Mouse (Mus musculus): ENCODE data around the gene Rtf2.

The Rtf2 gene

DNA sequence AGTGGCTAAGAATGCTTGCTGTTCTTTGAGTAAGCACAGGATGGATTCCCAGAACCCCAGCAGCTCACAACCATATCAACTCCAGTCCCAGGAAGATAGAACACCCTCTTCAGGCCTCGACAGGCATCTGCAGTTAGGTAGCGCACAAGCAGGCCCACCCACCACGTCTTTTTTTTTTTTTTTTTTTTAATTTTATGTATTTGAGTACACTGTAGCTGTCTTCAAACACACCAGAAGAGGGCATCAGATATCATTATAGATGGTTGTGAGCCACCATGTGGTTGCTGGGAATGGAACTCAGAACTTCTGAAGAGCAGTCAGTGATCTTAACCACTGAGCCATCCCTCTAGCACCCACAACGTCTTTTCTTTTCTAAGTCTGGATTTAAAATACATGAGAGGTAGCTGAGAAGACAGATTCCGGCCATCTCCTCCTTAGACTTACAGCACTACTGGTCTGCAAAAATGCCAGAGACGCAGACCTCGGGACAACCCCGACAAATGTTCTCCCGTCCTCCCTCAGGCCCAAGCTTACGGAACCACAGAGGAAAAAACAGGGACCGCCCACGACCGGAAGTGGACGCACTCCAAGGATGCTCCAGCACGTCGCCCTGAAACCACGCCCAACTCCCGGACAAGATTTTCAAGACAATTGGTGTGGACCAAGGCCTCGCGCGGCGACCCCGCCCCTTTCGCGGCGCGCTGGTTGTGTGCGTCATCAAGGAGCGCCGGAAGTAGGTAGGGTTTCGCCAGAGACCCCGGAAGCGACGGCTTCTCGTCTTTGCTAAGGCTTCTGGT, at the start of gene Rtf2:
TSS of gene Rtf2 (plus strand) at position 714 of the 797 bp plus-strand sequence.
- DNase-seq, result peak; percentile 99

DNA sequence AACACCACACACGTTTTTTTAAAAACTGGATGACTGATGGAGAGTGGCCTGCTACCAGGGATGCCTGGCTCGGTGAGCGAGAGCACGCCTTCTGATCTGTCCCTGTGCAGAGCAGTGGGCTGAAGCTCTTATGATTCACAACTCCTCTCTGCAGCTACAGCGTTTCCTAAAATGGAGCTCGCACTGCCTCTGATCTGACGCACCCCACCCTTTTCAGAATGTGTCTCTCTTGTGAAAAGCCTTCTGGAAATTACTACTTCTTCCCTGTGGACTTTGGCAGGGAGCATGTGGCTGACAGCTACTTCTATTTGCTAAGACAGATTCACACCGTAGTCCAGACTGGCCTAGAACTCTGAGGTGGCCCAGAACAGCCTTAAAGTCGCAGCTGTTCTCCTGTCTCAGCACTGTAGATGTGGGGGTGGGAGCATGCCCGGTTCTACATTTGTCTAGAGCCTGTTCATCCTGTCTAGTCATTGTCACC, 48.3 kb upstream of the Rtf2 start:
- no peak for DNase-seq

DNA sequence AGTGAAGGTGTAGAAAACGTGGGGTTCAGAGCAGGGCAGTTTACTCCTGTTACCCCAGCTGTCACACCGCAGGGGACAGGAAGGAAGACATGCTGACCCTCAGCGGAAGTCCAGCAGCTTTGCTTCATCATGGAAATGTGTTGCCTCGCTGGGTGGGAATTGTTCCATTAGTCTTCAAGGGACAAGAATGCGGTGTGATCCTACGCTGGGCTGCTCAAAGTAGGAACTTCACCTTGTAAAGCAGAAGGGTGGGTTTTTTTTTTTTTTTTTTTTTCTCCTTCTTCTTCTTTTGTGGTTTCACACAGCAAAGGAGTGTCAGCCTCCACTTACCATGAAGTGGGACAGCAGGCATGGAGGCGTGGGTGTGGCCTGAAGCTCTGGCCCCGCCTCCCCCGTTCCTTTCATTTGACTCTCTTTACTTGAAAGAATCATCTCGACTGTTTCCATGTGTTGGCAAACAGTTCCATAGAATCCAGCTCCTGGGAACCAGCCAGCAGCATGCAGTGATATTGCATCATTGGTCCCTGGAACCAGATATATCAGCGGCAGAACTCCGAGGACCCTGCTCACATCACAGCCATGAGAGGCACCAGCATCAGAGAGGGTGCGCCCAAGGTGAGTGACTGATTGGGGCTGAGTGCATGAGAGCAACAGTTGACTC, 46.8 kb upstream of the Rtf2 start, which contains the start of gene Cass4:
TSS of gene Cass4 (plus strand) at position 404 of the 661 bp plus-strand sequence.
- DNase-seq, result no peak

DNA sequence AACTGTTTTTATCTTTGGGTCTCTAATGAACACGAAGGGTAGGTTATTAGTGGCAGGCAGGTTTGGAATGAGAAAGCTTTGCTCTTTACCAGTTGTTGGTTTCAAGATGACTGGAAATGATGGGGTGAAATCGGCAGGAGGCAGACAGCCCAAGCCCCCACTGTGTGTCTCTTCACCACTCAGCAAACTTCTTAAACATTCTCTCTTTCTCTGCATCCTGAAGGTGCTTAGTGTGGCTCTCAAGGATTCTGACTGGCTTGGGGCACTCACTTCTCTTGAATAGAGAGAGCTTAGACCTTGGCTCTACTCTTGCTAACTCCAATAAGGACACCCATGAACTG, 46.3 kb upstream of the Rtf2 start:
- no peak for DNase-seq

DNA sequence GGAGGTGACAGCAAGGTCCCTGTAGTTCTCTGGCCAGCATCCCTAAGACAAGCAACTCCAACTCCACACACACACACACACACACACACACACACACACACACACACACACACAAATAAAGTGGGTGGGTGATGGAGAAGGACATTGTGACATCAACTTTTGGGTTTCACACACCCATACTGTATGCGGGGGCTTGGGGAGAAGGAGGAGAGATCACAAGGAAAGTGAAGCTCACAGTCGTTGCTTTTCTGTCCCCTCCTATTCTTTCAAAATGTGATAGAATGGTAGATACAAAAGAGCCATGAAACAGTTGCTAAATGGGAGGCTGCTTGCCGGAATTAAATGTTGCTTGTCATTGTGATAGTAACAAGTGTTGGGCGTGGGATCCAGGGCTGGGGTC, 45.7 kb upstream of the Rtf2 start:
- DNase-seq, result no peak

DNA sequence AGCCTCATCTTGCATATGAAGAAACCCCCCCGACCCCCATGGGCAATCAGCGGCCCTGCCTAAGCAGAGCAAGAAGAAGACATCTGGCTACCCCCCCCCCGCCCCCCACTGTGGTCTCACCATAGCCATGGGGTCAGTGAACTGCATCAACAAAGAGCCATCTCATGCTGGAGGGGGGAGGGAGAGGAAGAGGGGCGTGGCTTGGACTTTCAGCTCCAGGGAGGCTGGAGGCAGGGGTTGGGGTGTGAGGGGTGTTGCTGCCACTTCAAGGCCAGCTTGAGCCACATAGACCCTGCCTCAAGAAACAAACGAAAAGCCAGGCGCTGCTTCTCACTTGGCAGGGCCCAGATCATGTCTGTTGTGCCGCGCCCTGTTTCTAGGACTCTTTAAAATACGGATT, 44.4 kb upstream of the Rtf2 start:
- no peak for DNase-seq

DNA sequence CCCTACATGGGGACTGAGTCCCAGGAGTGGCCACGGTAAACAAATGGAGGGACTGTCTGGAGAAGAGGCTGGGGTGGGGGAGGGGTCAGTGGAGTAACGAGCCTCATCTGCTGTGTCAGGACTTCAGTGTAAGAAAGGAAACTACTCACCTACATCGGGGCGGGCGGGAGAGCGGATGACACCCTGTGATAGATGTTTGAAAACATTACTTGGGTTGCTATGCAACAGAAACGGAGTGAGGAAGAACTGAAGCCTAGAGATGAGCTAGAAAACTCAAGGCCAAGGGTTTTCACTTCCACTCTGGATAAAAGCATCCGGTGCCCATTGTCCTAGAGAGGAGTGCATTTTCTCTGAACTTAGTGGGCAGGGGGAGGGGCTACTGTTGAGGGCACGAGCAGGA, 40.5 kb upstream of the Rtf2 start:
- no peak for DNase-seq

DNA sequence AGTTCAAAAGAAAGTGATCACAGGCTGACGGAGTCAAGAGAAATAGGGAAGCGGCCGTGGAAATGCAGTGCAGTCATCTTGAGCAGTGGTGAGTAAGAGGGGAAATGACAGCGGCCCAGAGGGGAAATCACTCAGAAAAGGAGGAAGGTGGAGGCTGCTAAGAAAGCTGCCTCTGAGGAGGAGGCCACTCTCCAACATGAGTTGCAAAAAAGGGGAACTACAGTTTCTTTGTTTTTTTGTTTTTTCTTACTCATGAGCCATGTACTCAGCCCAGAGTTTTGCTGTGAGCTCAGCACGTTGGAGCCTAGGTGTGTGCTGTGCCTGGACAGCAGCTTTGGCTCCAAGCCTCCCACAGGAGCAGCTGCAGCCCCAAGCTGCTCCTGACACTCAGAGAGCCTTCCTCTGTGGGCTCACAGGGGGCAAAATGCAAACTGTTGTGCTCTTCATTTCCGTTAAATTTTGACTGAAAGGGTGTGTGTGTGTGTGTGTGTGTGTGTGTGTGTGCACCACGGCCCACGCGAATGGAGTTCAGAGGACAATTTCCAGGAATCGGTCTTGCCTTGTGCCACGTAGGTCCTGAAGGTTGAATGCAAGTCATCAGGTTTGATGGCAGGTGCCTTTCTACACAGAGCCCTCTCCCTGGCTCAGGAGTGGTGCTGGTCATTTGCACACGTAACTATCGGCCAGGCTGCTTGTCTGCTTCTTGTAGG, 39.1 kb upstream of the Rtf2 start:
- DNase-seq, result no peak

DNA sequence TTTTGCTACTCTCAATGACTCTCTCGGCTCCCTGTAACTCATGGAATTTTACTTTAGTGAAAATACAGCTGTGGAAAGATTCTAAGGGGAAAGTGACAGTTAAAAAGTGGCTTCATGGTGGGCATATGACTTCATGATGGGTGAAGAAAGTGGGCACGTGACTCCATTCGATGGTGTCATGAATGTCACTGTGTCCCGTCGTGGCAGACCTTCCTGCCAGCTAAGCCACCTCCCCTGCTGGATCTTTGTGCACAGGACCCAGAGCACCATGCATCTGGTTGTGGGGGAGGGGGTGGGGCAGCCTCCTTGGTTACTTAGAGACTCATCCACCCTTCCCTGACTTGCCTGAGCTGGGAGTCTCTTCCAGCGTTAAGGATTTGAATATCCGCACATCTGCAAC, 36.1 kb upstream of the Rtf2 start:
- DNase-seq, result no peak

DNA sequence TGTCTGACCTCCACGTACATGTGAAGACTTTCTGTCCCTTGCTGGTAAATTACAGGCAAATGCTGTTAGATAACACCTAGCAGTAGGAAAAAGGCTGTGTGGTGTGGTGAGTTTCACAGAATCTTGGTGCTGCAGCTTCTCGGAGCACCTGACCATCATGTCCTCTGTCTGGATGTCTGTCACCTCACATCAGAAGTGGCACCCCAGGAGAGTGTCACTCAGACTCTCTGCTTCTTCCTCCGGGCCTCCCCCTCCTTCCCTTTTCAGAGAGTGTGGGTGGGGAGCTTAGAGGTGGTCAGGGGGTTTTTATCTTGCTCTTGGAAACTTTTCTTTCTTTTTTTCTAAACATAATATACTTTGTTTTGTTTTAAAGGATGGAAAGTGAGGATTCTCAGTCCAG, 35.3 kb upstream of the Rtf2 start:
- no peak for DNase-seq

DNA sequence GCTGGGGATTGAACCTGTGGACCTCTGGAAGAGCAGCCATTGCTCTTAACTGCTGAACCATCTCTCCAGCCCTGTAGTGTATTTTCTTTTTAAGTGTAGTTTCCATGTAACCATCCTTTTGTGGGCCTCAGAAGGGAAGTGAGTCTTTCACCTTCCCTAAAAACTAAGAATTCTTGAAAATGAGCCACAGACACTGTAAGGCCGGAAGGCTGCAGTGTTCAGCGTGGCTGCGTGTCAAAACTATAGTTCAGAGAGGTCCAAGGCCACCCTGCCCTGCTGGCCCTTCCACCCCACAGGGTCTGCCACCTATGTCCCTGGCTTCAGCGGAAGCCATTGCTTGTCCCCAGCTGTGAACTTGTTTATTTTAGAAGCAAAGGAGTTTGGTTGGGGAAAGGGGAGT, 34.2 kb upstream of the Rtf2 start:
- DNase-seq, result no peak

DNA sequence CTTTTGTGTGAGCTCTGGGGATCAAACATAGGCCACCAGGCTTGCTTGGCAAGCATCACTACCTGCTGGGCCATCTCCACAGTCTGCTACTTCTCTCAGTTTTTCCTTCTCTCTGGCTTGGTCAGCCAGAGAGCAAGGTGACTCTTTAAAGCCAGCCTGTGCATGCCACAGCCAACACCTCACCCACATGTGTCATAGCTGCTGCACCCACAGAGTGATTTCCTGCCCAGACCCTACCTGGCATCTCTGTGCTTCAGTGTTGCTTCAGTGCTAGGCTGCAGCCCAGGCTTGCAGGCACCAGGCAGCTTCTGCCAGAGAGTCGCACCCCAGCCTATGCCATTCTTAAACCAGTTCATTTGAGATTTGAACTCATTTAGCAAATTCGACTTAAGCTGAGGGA, 32.9 kb upstream of the Rtf2 start:
- DNase-seq, result no peak

DNA sequence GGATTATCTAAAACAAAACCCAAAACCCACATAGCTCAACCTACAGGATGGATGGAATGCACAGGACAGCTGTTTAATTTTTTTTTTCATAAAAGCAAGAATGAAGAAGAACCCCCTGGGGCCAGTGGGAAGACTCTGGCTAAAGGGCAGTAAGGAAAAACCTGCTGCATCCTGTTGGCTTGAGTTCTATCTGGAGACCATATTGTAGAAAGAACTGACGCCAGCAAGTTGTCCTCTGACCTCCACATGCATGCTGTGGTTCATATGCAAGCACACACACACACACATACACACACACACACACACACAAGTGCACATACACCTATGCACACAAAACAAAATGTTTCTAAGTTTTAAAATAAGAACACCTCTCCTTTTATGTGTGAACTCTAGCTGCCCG, 29.7 kb upstream of the Rtf2 start:
- DNase-seq, result no peak

DNA sequence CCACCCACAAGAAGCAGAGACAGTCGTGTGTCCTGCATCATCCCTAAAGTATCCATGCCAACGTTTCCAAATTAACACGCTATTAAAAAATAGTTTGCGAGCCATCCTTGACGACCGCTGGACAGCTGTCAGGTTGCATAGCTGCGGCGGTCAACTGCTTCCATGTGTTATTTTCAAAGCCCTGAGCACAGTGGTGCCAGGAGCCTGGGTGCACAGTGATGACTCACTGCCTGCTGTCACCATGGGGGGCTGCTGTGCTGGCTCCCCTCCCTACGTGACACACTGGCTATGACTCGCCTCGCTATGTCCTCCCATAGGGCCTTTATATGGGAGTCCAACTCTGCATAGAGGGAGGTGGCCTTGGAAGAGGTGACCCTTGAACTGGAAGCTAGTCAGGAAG, 29.3 kb upstream of the Rtf2 start:
- DNase-seq, result no peak

DNA sequence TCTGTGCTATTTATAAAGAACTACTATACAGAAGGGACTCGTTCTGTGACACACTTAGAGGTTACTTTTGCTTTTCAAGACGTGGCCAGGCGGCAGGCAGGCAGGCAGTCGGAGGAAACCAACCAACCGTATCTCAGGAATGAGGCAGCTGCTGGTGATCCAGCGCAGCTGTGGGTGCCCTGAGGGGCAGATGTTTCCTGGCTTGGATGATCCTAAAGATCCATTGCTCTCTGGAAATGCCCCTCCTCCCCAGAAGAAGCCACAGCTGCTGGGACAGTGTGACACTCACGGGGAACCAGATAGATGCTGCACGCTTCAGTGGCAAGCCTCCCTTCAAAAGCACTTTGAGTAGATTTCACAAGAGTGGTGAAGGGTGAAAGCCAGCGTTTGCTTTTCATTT, 27.9 kb upstream of the Rtf2 start:
- no peak for DNase-seq

DNA sequence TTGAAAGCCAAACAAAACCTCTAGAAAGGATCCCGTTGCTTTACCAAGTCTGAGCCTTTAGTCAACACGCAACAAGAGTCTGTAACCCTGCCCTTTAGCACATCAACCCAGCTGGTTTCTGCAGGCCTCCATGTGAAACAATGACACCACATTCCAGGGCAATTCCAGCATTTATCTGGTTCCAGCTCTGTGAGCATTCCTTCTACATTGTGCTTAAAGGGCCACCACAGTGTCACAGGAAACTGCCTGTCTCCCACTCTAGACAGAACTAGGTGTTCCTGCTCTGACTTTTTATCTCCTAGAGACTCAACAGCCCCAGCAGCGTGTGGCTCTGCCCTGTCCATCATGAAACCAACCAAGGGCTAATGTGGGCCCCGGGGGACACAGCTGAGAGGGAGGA, 27.1 kb upstream of the Rtf2 start:
- no peak for DNase-seq

DNA sequence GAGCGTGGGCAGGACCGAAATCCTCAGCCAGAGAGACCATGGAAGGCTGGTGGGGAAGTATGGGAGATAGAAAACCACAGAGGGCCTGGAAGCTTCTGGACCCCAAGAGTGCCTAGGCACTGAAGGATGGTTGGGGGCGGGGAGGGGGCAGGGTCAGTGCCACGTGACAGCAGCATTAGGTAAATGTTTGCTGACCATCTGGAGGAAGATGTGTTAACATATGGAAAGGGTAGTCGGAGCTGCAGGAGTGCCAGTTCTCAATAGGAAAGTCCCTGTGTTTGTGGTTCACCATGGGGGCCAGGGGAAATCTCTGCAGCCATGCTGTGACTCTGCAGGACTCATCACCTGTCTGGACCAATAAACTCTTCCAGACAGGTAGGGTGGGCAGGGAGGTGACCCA, 26.5 kb upstream of the Rtf2 start:
- DNase-seq, result no peak

DNA sequence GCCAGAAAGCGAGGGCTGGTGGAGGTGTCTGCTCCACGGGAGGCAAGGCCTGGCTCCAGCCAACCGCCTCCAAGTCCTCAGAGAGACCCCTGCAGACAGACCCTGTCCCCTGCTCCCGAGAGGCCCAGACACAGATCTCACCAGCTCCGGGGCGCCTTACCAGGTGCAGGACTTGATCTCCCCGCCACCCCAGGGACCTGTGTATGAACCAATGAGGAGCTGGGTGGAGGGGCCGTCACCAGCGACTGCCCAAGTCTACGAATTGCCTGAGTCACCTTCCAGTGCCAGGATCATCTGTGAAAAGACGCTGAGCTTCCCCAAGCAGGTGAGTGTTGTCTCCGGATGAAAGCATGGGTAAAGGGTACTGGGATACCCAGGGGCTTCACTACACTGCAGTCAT, 24.1 kb upstream of the Rtf2 start:
- no peak for DNase-seq

DNA sequence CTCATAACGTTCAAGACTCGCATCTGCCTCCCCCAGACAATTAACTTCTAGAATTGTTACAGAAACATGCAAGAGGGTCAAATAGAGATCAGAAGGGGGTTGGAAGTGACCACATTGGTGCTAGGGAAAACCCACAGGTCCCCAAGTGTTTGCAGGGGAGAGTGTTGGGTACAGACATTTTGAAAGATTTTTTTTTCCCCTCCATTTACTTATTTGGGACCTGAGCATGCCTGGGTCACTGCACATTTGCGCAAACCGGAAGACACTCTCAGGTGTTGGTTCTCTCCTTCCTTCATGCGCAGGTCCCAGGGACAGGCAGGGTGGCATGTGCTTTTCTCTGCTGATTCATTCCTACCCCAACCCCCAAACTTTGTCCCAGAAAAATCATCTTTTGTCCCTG, 23.5 kb upstream of the Rtf2 start:
- no peak for DNase-seq

DNA sequence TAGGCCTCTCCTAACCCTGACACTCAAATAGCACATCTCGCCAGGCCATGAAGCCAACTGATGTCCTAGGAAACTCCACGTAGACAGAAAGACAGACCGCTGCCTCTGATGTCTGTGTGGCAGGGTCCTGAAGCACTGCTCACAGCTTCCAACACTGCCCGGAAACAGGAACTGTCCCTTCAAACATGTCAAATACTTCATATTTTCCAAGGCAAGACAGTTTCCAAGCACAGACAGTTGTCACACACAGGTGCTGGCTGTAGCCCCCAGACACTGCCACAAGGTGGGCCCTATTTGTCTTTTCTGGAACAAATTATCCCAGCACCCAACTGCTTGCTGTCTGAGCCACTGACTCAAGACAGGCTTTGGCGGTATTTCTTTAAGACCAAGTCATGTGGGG, 22.1 kb upstream of the Rtf2 start:
- DNase-seq, result no peak

DNA sequence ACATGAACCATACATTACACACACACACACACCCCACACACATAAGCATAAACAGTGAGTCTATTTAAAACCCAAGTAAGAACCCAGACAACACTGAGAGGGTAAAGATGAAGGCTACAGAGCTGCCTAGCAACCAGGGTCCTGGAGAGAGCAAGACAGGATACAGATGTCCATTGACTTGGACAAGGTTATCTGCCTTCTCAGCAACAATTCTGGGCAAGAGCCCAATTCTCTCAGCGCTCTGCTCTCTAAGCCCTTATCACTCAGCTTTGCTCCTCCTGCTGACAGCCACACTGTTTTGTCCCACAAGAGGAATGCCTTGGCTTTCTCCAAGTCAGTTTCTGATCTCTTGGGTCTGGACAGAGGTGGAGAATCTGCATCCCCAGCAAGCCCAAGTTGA, 9.7 kb upstream of the Rtf2 start:
- DNase-seq, result no peak

DNA sequence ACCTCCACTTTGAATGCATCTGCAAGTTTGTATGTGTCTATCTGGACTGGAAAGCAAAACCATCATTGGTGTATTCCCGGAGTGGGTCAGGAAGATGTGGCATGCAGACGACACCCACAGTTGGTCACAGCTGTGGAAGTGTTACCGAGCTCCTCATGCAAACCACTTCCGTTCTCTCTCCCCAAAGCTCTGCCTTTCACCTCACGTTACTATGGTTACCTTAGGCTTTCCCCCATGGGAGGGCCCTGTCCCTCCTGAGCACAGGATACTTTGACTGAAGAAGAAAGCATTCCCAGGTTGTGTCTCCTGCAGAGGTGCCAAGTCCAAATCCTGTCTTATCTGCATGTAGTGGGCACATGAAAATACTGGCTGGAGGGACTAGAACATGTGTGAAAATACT, 6.6 kb upstream of the Rtf2 start:
- no peak for DNase-seq

DNA sequence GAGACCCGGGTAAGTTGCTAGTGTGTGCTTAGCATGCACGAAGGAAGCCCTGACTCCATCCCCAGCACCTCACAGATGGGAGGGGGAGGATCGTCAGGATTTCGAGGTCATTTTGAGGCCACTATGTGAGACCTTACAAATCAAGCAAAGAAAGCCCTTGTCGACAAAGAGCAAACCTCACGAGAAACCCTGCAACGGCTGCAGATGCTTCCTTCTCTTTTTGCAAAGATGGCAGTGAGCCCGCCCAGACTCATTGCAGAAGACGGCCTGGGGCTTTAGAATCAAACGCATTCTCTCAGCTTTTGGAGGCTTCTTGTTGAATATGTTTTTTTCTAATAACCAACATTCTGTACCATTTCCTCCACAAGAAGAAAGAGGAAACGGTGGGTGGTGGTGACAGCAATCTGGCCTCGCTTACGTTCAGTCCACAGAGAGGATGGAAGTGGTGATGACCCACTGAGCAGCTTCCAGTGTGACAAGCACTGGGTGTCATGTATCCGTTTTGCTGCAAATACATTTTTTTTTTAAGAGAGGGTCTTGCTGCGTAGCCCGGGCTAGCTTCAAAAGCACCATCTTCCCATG, 2.9 kb upstream of the Rtf2 start:
- DNase-seq, result no peak

DNA sequence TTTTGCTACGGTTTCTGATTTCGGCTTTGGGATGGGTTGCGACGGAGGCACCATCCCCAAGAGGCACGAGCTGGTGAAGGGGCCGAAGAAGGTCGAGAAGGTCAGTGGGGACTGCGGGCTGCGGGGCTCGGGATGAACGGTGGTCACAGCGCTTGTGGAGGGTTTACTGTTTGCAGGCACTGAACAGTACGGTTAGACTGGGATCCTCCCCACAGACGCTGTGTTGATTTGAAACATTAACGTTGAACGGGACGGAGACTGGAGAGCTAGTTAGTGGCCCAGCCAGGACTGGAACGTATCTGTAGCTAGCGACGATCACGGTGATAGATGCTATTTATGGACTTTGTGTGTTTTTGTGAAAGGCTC, 267 bp downstream of the Rtf2 start:
- no peak for DNase-seq

Measured in cerebellum, adult 9-10 months (tissue).